Mouse (Mus musculus): ENCODE results near the gene Irak3.
"Not testable (repeated sequence)": the region's sequence is repeated elsewhere in the genome, so short reads cannot be mapped to it uniquely, and the experiment has no call there.

Irak3 gene

DNA sequence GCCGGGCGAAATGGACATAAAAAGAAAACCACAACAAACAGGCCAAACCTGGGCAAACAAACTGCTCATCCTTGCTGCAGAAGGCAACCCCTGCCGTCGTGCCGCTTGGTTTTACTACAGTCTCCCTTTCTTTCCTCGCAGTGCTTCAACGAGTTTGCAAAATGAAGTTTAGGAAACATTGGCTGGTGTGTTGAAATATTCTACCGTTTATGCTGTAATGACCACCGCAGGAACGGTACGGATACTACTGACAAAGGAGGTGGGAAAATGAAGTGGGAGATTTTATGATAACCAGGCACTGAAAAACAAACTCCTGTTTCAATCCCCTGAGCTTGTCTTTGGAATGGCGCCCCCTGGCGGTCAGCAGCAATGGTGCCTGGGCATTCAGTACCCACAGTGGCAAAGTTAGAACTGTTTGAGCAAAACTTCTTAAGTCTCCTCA lies at the start of gene Irak3:
TSS of gene Irak3 (minus strand) at position 170 of the 442 bp plus-strand sequence.
- peak; percentile 65 for DNase-seq (ENCODE audit: low spot score)

GRCm38 (mm10) chr10:120250911-120251683 lies 49.2 kb upstream of the Irak3 start:
- no peak for DNase-seq (ENCODE audit: low spot score)

DNA sequence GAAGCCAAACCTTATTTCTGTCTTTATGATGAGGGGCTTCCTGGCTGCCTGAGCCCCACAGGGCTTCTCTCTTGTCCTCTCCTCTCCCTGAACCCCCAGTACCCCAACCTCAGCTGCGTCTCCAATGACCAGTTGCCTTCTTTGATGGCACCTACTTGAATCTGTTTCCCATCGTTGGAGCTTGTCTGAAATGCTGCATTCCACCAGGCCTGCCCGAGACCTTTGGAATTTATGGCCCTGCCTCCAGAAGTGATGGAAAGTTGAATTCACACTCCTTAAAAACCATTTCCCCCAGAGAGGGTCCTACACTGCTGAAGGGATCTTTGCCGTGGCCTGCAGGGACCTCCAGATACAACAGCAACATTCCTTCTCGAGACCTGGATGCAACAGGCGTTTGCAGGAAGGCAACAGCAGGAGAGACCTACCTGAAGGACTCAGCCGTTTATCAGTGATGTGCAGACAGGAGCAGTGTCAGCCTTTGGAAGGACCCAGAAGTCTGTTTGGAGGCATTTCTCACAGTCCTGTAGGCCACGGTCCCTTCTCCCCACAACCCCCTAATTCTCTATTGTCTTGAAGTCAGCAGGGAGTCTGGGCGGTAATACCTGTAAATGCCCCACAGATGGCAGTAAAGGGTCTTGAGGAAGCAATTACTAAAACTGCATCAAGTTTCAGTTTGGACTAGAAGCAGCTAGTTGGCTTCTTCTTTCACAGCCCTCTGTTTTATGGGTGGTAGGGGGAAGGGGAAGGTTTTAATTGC lies 45.2 kb upstream of the Irak3 start:
- peak; percentile 45 for DNase-seq (ENCODE audit: low spot score)

DNA sequence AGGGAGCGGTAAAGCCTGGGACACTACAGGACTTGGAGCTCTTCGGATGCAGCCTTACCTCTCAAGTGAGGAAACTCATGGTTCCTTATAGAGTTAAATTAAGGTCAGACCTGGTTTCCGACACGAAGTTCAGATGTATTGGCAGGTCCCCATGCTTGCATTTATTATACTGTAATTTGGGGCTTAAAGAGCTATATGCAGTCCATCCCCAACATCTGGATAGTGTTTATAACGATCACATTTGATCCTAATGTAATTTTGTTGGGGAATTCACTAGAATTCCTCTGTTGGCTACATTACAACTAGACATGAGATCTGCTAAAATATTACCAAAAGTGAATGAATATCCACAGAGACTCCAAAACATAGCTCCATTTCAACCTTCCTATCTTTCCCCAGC lies 43.8 kb upstream of the Irak3 start:
- no peak for DNase-seq (ENCODE audit: low spot score)

DNA sequence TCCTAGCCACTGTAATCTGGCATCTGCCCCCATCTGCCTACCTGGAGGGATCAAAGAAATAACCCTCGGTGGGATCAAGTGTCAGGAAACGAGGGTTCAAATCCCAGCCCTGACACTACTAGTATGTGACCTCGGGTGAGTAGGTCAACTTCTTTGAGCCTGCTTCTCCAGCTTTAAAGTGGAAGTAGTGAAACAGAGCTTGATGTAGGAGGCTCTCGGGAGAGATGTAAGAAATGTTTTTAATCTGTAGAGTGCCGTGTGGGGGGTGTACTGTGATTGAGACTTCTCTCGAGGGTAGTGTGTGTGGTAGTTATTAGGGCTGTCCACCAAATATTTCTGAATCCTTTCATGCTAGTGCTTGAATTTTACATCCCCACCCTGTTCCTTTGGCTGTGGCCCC lies 40.5 kb upstream of the Irak3 start:
- no peak for DNase-seq (ENCODE audit: low spot score)

DNA sequence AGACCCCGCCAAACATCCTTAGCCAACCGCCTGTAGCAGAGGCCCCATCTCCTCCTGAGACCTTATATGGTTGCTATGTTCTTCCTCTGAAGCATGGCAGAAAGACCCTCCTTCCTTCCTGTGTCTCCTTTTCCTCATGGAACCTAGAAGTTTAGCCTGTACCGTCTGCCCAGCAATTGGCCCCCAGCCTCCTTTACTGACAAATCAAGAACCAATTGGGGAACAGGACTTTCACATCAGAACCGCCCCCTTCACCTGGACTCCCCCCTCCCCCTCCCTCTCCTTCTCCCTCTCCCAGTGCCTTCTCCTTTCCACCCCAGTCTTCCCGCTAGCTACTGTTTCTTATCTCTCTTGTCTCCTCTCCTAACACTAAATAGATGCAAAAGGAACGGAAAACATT lies 37.5 kb upstream of the Irak3 start:
- DNase-seq (ENCODE audit: low spot score): no peak

DNA sequence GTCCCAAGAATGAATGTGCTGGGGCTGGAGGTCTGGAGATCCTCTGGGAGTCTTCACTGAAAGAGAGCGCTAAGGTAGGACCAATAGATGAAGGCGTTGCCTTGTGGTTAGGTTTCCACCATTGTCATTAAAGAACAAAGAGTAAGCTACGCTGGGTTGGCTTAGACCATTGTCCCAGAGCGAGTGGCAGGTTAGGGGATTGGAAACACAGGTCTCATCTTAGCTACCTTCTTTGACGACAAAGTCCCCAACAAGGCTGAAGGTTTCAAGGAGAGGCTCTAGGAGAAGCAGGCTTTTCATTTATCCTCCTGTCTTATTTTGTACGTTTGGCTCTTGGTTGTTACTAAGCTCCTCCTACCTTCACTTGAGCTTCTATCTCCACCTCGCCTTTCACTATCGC lies 36.3 kb upstream of the Irak3 start:
- no peak for DNase-seq (ENCODE audit: low spot score)

GRCm38 (mm10) chr10:120236855-120237254 lies 34.9 kb upstream of the Irak3 start:
- DNase-seq (ENCODE audit: low spot score): no peak

DNA sequence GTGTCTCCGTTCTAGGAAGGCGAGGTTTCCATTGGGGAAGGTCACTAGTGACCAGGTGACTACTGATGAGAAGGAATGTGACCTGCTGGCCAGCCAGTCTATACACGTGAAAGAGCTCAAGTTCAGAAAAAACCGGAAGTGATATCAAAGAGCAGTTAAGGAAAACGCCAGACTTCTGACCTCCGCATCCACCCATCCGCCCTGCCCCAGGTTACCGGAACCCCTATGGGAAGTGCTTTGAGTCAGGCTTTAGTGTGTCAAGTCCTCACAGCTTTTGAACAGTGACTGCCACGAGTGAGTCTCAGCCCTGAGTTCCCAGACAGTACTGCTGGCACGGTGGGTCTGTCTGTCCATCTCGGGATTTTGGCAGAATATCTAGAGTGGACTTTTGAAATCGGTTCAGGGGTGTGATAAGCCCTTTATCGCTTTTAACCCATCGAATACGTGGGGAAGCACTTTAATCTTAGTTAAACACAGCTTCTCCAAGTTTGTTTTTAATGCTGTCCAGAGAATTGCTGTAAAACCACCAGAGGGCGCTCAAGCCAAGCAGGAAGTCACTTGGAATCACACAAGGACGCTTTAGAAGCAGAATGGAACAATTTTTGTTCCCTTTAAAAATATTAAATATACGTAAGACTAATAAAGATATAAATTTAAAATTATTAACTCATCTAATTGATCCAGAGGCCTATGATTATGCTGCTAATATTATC lies 31.9 kb upstream of the Irak3 start:
- DNase-seq (ENCODE audit: low spot score): peak; percentile 26

DNA sequence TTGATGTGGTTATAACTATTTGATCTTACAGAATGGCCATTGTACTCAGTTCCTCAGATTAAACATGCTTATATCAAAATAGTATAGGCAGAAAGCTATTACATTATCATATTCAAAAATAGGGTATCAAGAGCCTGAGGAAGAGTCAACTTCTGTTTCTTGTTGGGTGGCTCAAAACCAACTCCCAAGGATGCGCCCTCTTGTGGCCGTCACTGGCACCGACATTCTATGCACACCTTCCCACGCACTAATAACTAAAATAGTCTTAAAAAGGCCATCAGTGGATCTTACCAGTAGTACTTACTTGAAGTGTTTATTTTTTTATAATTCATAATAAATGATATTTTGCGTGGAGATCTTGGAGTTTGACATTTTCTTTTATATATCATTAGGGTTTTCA lies 29.8 kb upstream of the Irak3 start:
- no peak for DNase-seq (ENCODE audit: low spot score)

GRCm38 (mm10) chr10:120226871-120227661 lies 25.1 kb upstream of the Irak3 start, which contains the start of gene Llph:
TSS of gene Llph (plus strand) at chr10:120227070.
- no peak for DNase-seq (ENCODE audit: low spot score)

DNA sequence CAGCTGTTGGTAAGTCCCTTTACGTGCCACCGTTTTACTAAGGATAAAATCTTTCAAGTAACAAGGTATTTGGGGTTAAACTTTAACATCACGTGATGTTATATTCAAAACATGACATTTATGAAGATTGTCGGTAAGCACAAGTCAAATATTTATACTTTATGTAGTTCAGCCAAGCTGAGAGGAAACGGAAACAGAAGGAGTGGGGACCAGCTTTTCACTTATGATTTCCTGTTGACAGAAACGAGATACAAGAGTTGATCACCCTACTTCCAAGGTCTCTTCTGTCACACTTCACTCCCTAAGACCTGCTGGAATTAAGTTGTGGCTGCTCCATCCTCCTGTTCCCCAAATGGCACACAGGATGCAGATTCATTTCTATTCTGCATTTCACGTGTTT lies 18.8 kb upstream of the Irak3 start:
- DNase-seq (ENCODE audit: low spot score): no peak

DNA sequence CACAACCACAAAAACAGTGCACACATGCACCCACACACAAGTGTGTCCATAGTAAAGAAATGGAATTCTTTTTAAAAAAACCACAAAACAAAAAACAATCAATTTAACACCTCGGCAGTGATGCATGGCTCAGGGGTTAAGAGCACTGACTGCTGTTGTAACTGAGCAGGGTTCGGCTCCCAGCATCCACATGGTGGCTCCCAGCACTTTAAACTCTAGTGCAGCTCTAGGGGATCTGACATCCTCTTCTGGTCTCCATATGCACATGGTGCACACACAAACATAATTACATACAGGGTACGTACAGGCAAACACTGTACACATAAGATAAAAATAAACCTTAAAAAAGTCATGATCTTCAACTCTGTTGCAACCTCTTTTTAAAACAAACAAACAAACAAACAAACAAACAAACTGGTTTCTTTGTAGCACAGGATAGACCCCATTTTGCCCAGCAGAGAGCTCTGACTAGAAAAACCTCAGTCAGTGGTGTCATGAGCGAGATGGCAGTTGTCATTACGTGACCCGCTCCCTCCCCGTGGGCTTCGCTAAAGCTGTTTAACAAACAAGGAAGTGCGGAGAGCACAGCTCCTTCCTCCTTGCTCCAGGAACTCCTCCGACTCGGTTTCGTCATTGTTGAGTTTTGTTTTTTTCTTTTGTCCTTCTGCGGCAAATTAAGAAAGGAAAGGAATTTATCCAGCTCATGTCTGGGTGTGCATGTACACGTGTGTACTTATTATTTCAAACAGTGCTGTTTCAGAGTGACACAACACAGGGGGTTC lies 17.8 kb upstream of the Irak3 start:
- no peak for DNase-seq (ENCODE audit: low spot score)

DNA sequence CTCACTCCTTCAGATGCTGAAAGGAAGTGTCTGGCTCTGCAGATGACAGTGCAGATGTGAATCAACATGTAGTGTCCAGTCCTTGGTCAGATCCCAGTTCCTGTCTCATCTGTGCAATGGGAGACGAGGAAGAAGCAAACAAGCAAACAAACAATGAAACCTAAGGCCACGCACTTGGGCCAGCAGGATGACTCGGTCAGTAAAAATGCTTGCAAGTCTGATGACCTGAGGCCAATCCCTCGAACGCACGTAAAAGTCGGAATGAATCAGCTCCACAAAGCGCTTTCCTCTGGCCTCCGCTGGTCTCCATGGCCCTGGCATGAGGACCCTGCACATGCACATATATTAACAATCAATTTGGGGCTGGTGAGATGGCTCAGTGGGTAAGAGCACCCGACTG lies 17.1 kb upstream of the Irak3 start:
- no peak for DNase-seq (ENCODE audit: low spot score)

DNA sequence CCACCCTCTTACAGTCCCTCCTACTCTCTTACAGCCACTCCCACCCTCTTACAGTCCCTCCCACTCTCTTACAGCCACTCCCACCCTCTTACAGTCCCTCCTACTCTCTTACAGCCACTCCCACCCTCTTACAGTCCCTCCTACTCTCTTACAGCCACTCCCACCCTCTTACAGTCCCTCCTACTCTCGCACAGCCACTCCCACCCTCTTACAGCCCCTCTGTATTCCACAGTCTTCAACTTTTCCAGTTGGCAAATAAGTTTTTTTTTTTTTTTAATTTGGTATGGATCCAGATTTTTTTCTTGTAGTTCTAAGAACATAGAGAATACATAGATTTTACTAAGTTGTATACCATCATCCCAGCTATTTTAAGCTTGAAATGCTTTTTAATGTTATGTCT lies 15.2 kb upstream of the Irak3 start:
- DNase-seq (ENCODE audit: low spot score): not testable (repeated sequence)

GRCm38 (mm10) chr10:120210096-120210495 lies 8.2 kb upstream of the Irak3 start:
- DNase-seq (ENCODE audit: low spot score): no peak

DNA sequence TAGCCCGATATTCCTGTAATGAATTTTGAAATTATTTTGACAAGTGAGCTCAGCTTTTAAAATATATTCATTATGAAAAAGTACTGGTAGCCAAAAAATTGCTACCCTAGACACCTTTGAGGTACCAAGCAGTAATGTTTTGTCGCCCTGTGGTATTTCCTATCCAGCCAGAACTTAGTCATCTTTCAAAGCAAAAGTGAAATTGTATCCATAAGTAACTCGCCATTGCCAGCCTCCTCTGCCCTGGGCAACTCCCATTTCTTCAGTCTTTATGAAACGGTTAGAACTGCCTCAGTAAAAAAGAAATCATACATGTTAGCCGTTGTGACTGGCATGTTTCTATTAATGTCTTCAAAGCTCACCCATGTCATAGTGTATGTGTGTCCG lies 7.6 kb upstream of the Irak3 start:
- no peak for DNase-seq (ENCODE audit: low spot score)

GRCm38 (mm10) chr10:120208575-120209538 lies 6.9 kb upstream of the Irak3 start:
- peak; percentile 68 for DNase-seq (ENCODE audit: low spot score)

DNA sequence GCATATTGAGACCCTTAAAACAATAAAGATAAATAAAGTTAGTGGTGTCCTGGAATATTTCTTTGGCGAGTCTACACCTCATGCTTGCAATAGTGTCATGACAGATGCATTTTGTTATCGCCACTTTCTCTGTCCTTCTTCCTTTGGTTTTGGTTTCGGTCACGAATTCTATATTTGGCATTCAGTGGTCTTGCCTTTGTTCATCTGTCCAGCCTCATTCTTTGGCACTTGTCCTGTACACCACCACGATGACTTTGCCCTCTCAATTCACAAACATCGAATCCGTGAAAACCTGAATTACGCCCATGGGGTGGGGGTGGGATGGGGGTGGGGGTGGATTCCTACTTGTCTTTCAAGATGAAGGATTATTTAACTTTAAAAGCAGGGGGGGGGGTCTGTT lies 6.1 kb upstream of the Irak3 start:
- DNase-seq (ENCODE audit: low spot score): no peak

All from layer of hippocampus, adult 9-10 months (tissue).